Mouse (Mus musculus): ENCODE measurements around the gene Olfr172.

Olfr172 gene

DNA sequence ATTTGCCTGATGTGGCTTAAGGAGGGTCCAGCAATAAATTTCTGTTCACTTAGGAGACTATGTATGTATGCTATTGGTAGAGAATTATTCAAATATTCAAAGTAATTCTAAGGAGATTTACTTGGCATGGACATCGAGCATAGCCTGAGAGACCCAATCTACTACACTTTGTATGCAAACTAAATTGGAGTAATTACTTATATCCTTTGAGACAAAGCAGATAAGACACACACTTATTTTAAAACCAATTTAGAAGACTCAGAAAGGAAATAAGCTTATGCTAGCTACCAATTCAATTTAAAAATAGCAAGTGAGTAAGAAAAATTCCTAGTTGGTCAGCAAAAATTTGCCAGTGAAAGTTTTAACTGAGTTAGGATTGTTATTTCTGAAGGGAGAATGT is at the start of gene Olfr172:
Olfr172 (minus strand) TSS at position 101 of the 400 bp plus-strand sequence.
- no peak for DNase-seq (ENCODE audit: low spot score in 2 of 2)

DNA sequence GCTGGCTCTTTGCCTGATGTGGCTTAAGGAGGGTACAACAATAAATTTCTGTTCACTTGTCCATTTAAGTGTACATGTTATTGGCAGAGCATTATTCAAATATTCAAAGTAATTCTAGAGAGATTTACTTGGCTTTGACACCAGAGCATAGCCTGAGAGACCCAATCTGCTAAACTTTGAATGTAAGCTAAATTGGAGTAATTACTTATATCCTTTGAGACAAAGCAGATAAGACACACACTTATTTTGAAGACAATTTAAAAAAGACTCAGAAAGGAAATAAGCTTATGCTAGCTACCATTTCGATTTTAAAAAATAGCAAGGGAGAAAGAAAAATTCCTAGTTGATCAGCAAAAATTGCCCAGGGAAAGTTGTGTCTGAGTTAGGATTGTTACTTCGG is 37.2 kb upstream of the Olfr172 start, which contains the start of gene Olfr173:
Olfr173 (minus strand) TSS at position 101 of the 400 bp plus-strand sequence.
- no peak for DNase-seq (ENCODE audit: low spot score in 2 of 2)

DNA sequence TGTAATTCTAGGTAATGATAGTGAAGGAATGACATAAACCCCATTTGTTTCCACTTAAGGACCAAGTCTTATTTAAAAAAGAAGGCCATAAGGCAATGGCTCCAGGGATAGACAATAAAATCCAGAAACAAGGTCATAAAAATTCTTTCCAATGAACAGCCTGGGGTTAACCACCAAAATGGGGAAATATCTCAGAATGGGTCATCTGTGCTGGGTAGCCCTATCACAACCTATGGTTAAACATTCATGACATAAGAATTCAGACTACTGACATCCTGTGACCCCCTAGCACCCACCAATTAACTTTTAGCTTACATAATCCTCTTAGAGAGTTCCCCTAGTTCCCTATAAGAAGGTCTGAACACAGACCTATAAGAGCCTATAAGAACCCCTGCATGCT is 6.8 kb downstream of the Olfr172 start:
- no peak for DNase-seq (ENCODE audit: low spot score in 2 of 2)

DNA sequence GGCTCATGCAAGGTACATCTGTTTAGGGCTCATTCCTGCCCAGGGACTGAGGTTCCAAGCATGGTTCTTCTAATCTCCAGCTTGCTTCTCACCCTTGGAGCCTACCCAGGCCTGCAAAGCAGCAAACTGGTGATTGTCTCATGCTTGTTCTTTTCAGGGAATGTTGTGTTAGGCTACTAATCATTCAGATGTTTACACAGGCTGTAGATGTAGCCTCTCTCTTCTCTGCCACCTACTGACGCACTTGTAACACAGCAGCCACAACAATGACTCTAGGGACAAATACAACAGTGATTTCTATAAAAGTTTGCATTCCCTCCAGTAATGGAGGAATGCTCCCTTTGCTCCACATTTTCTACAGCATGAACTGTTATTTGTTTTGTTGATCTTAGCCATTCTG is 11.7 kb downstream of the Olfr172 start:
- DNase-seq (ENCODE audit: low spot score in 2 of 2): no peak

DNA sequence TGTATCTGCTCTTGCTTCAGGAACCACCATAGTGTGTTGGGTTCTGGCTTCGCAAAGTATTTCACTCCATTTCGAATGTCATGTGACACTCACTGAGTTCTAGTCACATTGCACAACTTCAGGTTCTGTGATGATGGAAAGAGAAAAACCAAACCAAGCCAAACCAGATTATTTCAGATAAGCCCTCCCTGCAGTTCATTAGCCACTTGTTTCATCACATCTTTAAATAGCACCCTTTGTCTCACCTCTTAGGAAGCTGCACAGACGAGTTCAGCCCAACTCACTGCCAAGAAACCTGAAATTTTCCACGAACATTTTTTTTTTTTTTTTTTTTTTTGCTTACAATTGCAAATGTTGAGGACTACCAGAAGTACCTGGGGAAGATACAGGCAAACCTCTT is 16.3 kb downstream of the Olfr172 start:
- DNase-seq (ENCODE audit: low spot score in 2 of 2): no peak

DNA sequence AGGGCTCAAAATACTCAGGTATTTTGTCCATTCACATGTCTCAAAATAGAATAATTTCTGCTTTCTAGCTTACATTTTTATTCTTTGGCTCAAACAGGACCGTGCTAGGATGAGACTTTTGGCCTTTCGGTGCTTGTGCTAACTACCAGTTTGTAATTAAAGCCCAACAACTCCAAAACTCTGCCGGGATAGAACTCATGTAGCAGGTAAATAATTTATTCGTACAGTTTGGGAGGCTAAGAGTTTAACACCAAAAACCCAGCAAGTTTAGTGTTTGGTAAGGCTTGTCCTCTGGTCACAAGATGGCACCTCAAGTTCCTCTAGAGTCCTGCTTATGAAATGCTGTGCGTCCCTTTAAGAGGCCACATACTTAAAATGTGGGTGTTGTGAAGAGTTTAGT is 22.2 kb downstream of the Olfr172 start:
- no peak for DNase-seq (ENCODE audit: low spot score in 2 of 2)

DNA sequence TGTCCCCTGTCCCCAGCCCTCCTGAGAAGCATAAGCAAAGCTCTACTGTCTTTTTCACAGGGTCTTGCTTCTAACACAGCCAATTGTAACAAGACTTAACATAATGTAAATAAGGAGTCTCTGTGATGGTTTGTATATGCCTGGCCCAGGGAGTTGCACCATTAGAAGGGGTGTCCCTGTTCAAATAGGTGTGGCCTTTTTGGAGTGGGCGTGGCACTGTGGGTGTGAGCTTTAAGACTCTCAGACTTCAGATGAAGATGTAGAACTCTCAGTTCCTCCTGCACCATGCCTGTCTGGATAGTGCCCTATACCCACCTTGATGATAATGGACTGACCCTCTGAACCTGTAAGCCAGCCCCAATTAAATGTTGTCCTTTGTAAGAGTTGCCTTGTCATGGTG is 24.2 kb downstream of the Olfr172 start:
- no peak for DNase-seq (ENCODE audit: low spot score in 2 of 2)

DNA sequence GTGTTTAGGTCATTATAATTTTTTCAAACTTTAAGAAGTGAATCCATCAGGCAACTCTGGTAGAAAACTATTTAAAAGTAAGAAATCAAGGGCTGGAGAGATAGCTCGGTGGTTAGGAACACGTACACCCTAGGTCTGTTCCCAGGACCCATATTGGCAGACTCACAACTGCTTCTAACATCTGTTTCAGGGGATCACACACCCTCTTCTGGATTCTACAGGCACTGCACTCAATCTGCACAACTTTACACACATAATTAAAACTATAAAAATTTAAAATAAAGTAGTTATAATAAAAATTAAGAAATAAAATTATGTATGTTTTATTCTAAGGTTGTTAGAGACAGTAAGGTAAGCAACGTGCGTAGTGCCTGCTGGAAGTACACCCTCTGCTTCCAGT is 24.8 kb downstream of the Olfr172 start:
- DNase-seq (ENCODE audit: low spot score in 2 of 2): no peak

DNA sequence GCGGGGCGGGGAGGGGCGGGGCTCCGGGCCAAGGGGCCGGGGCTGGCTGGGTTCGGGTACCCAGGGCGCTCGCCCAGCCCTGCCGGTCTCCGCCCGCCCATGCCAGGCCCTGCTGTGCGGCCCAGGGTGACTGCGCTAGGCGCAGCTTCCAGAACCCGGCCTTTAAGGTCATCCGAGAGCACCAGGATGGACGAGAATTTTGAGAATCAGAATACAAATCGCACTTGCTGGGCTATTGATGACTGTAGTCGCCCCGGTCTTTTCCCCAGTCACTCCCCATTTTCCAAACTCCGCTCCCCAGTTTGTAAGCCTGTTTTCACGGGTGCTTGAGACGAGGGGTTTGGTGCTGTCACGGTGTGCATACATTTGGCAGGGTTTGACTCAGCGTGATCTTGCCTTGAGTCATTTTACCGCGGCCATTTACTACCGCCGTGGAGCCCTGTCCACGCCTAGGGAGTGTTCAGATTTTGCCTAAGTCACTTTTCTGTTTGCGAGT is 34.8 kb downstream of the Olfr172 start:
- peak; percentile 48 to 59 for DNase-seq (ENCODE audit: low spot score in 2 of 2)

DNA sequence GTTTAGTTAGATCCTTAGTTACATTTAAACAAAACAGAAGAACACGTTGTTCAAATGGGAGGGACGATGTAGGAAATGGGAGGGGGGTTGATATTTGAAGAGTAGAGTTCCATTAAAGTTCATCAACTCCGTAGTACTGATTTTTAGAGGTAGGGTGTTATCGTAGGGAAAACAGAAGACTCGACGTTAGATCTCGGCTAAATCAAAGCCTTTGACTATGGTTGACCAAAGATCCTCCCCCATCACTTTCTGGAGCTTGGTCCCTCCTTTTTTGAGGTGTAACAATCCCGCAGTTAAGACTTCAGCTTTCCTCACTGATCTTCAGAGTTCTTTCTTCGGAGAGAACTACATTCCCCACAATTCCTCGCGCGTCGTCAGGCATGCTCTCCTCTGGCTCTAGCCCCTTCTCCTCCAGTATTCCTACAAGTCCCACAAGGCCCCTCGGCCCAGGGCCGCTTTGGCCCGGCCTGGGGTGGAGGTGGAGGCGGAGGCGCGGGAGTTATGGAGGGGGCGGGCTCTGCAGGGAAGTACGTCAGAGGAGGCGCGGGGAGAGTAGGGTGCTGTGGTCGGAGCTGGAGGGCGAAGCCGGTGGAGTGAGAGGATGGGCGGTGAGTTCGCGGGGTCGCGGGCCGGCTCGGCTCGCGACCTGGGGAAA is 35.4 kb downstream of the Olfr172 start, which contains the start of gene Cldnd1:
Cldnd1 (plus strand) TSS at position 434 of the 655 bp plus-strand sequence.
- DNase-seq (ENCODE audit: low spot score in 2 of 2): peak; percentile 94 to 95

DNA sequence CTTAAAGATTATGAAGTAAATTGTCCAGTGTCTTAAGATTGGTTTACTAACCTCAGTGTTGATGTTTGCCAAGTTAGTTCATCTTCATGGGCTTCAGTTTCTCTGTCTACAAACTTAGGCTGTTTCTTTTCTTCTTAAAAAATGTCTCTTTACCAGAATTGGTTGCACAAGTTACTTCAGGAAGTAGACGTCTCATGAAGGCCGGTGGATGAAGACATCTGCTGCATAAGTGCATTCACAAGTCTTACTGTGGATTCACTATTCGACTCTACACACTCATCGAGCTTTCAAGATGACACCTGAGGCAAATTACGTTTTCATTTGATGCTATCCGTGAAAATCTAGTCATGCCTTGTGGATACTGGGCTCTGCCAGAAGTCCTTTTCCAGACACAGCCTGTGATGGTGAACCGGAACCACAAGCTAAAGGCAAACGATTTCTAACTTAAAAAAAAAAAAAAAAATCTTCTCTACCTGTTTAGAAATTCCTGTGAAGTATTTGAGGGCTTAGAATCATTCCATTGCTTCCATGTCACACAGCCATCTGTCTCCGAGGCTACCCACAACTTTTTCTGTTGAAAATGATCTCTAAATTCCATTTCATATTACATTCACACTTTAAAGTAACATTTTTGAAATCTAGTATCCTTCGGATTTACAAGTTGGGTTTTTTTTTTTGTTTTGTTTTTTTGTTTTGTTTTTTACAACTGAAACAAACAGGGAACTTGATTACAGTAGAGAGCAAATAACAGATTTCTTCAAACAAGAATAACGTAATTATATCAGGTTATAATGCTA is 36.1 kb downstream of the Olfr172 start:
- no peak for DNase-seq (ENCODE audit: low spot score in 2 of 2)

DNA sequence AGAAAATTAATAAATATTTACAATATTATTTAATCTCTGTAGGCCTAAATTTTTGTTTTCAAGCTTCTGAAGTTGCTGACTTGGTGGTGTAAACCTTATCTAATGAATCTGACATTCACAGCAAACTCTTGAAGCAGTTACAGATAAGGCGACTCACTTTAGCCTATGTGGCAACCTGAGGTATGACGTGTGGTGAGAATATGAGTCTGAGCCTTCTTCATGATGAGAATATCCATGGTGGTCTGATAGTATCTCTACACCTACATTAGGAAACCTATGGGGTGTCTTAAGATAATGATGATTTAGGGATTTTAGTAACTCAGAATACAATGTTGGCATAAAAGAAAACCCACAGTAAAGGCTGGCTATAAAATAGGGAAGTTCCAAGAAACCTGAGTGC is 40.7 kb downstream of the Olfr172 start:
- no peak for DNase-seq (ENCODE audit: low spot score in 2 of 2)

DNA sequence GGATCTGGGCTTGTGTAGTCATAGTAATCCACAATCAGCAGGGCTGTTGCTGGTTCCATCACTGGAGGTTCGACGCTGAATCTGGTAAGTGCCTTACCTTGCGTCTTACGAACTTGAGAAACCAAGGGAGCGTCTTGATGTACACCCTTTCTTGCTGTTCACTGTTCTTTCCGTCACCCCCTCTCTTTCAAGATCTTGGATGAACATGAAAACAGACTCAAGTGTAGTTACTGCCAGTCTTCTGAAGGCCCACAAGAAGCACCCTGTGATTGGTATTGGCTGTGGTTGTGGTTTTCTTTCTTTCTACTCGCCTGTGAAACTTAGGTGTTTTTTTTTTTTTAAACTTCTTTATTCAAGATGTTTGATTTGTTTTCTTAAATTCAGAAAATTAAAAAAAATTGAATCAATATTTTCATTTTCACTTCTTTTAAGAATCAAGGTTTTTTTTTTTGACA is 44.3 kb downstream of the Olfr172 start, which contains the start of gene Gpr15:
Gpr15 (minus strand) TSS at position 405 of the 455 bp plus-strand sequence.
- DNase-seq (ENCODE audit: low spot score in 2 of 2): no peak

DNA sequence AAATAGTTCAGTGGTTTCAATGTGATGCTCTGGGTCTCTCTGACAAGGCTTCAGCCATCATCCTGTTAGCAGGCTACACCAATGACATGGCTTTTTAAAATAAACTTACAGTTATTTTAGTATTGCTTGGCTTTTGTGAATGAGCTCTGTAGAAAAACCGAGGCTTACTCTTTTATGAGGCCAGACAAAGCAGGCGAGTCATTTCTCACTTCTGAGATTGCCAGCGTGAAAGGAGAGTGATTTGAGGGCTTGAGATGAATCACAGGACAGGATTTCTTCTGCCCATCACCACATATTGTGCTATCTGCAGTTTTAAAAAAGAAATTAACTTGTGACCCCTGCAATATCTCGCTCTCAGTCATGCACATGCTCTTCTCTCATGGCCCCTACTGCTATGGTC is 48.0 kb downstream of the Olfr172 start:
- no peak for DNase-seq (ENCODE audit: low spot score in 2 of 2)

DNA sequence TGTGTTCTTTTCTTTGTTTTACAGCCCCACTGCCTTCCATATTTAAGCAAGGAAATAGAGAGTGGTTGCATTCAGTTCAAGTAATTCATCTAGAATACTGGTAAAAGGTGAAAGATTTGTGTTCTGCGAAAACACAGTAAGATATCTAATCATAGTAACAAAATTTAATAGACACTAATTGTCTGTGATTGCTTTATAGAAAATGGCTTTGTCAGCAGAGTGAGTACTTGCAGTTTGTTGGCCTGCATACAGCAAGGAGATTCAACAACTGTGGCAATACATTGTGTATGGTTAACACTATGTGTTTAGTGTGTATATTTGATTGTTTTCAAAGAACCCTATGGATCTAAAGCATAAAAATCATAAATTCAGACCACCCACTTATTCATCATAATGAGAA is 49.8 kb downstream of the Olfr172 start:
- no peak for DNase-seq (ENCODE audit: low spot score in 2 of 2)

DNA sequence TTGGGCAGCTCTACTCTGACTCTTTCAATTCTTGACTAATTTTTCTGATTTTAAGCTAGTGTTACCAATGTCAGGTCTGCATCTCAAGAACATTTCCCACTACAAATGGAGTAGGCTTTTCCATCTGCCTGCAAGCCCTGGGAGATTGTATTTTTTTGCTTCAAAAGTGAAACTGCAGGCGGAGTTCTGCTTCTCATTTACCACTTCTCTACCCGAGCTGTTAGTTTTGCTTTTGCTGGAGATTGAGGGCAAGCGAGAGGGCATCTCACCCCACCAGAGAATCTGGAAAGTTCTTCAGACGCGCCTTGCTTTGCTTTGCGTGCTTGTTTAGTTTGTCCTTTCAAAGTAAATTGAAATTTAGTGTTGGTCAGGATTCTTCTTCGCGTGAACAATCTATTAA is 50.8 kb downstream of the Olfr172 start:
- DNase-seq (ENCODE audit: low spot score in 2 of 2): no peak

Data from frontal cortex, postnatal 36 days (tissue).